Mouse (Mus musculus) heart, postnatal 0 days (tissue): Measurements from ENCODE around the gene Kxd1.

Experiments
- CTCF ChIP-seq: IDR thresholded peaks from 2 replicates; pipeline ENCODE4 v1.5.1; 2016; ENCODE audit warnings: antibody characterized with exemption, control low read depth, low read depth
- EP300 ChIP-seq: IDR thresholded peaks from 2 replicates; pipeline ENCODE4 v1.6.1; 2016; ENCODE audit warnings: antibody characterized with exemption, low read depth

DNA sequence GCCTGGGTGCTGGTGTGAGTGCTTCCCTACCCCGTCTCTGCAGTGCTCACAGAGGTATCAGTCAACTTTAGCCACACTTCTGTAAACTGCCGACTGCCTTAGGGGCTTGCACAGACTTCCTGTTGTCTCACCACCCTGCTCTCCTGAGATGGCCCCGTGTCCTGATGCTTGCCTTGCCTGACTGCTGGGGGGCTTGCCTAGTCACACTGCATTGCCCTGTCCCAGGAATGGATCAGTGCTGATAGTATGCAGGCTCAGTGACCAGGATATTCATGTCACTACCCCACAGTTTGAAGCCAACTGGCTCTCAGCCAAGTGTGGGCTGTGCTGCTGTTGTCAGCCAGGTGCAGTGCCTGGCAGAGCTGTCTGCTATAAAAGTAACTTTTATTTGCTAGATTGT lies 37.8 kb upstream of the Kxd1 start:
- TF ChIP-seq CTCF (no peak), EP300 (no peak)
